ENCODE assay signal across 8 mouse cellular contexts in the genomic region with DNA sequence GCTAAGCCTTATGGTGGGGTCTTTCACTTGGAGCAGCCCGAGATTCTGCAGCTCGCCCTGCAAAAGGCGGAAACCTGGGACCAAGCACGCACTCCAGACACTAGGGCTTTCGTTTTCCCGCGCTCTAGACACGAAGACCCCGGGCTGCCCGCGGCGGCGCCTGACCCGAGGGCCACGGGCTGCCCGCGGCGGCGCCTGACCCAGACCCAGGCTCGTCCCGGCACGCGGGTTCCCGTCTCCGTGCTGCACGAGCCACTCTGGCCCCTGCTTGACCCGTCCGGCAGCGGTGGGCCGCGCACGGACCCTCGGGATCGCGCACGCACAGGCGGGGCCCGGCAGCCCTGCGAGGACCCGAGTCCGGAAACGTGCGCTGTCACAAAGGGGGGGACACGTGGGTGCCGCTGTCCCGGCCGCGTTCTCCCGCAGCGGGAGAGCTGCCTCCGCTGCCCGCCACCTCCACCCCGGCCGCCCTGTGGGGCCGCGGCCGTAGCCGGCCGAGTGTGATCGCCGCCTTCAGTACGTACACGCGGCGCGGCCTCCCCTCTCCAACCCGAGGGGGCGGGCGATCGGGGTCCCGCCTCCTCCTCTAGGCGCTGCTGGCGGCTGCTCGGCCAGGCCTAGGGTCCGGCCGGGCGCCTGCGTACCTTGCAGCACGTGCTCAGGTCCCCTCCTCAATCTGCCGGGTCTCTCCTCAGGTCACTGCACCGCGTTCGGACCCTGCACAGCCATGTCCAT. TPM values are rescaled to one million over a fixed set of nuclear protein-coding genes. Genes with fewer than 3 reads are reported as not detected.
A peak's percentile ranks its signal among the peaks of the same experiment; 100 is the strongest.
DNase-seq lines count a peak whose midpoint lies in the region; ATAC-seq lines count a peak whose summit lies in the region.

Gene Vars (plus strand): TSS at position 271 of the 735 bp plus-strand sequence.

- H3K4me1 ChIP-seq in hindbrain, embryonic 13.5 days (replicated peaks), result peaks cover 32% of the 10 kb centered on the region

- peak within 1 kb of the TSS; percentile 97 for H3K9ac ChIP-seq in hindbrain, embryonic 13.5 days

- ATAC-seq in hindbrain, embryonic 13.5 days (ENCODE audit: low FRiP score), result peak; percentile 90

- under 1% methylated on average over 70 of the region's 83 CpGs for WGBS in hindbrain, embryonic 13.5 days

- peak within 1 kb of the TSS; percentile 96 for H3K27ac ChIP-seq in hindbrain, embryonic 13.5 days

- DNase-seq in T-cell, adult 2 months (ENCODE audit: low spot score), result peak; percentile 81
- DNase-seq in cerebellum, postnatal 25 days, result peak; percentile 90
- peak; percentile 65 to 70 for DNase-seq in frontal cortex, postnatal 25 days (ENCODE audit: low spot score in 2 of 2)
- DNase-seq in layer of hippocampus, postnatal 14 days (ENCODE audit: low spot score in 2 of 2), result peak; percentile 80 to 86
- DNase-seq in lung, postnatal 10 days, result peak; percentile 91
- DNase-seq in ovary, postnatal 14 days (ENCODE audit: low spot score), result peak; percentile 89
- DNase-seq in thymus, postnatal 14 days, result peak; percentile 82

- H3K4me3 ChIP-seq in hindbrain, embryonic 13.5 days, result peak within 1 kb of the TSS; percentile 90

- peaks cover 19% of the 10 kb centered on the region for H3K36me3 ChIP-seq in hindbrain, embryonic 13.5 days

- peak within 1 kb of the TSS; percentile 100 for H3K4me2 ChIP-seq in hindbrain, embryonic 13.5 days

- H3K27me3 ChIP-seq in hindbrain, embryonic 13.5 days, result no peaks in the 10 kb centered on the region

- H3K9me3 ChIP-seq in hindbrain, embryonic 13.5 days, result no peaks in the 10 kb centered on the region

RNA-seq across cellular contexts. Expression of gene Vars, which starts in this region (rescaled TPM):
- polyA plus RNA-seq in hindbrain, embryonic 13.5 days (2015; fragmentation: Nextera tagmentation; extraction: Ambion mirVana), result 57.3 TPM in 2 replicates
- total RNA-seq in layer of hippocampus, postnatal 14 days (2021), result 10 to 100 TPM; 52.9 to 55.9 TPM

Comparison
In these comparisons a context has a peak if more than half of its experiments do, and no peak if none do; other contexts are left out.
1. Peak in every context shown above with its lines: DNase-seq, ATAC-seq, H3K4me3 ChIP-seq and H3K27ac ChIP-seq.